Mouse (Mus musculus): ENCODE measurements around the gene Kcnb1.

The Kcnb1 gene

DNA sequence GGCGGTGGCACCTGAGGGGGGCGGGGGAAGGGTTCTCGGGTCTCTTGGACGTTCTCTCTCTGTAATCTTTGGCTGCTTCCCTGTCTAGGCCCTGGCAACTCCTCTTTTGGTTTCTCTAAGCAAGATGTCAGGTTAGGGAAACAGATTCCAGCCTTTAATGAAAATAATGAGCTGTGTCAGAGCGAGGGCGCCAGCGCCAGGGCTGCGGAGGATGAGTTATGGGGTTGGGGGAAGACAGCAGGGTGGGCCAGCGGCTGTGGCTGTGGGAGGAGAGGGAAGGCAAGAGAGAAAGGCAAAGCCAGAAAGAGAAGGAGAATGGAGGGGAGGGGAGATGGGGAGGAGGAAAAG, 60.4 kb downstream of the Kcnb1 start:
- in situ Hi-C loops (cut with MboI): no loop called here

- in situ Hi-C loops (cut with MboI): no loop called here
These were observed 61.0 kb downstream of the Kcnb1 start for GRCm38 (mm10) chr2:167128699-167129607.

DNA sequence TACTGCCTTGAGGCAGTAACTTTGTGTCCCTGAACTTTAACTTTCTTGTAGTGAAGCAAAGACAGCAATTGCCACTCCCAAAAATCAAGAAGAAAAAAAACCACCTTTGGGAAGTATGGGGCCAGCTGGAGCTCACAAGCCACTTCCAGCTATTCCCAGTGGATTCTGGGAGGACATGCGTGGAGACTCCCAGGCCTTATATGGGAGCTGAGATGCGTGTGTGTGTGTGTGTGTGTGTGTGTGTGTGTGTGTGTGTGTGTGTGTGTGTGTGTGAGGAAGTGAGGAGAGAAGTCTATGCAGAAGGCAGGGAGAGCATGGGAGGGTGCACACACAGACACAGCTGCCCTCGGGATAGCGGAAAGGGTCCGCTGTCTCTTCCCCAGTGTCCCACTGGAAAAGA, 62.6 kb downstream of the Kcnb1 start:
- in situ Hi-C loops (cut with MboI): no loop called here

GRCm38 (mm10) chr2:167125781-167126180, 64.2 kb downstream of the Kcnb1 start:
- in situ Hi-C loops (cut with MboI): no loop called here

GRCm38 (mm10) chr2:167123936-167124335, 66.0 kb downstream of the Kcnb1 start:
- in situ Hi-C loops (cut with MboI): no loop called here

- in situ Hi-C loops (cut with MboI): no loop called here
These were observed 67.2 kb downstream of the Kcnb1 start for GRCm38 (mm10) chr2:167122737-167123136.

- in situ Hi-C loops (cut with MboI): no loop called here
These were observed 68.0 kb downstream of the Kcnb1 start for GRCm38 (mm10) chr2:167121996-167122395.

- in situ Hi-C loops (cut with MboI): no loop called here
These were observed 68.7 kb downstream of the Kcnb1 start for GRCm38 (mm10) chr2:167121228-167121627.

GRCm38 (mm10) chr2:167120186-167120830, 69.6 kb downstream of the Kcnb1 start:
- in situ Hi-C loops (cut with MboI): no loop called here

DNA sequence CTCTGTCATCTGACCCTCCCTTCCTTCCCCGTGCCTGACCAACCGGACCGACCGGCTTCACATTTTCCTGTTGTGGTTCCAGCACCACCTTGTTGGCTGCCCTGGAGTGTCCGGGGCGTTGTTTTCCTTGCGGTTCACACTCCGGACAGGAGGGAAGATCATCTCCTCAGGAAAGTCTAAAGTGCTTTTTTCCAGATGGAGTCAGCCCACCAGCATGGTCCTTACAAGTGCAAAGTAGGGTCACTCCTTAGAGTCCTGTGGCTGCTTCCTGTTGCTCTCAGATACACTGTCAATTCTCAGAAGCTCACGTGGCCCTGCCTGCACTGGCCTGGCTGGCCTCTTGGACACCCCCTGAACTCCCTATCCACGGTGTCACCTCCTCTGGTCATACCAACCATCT, 71.9 kb downstream of the Kcnb1 start:
- in situ Hi-C loops (cut with MboI): no loop called here

DNA sequence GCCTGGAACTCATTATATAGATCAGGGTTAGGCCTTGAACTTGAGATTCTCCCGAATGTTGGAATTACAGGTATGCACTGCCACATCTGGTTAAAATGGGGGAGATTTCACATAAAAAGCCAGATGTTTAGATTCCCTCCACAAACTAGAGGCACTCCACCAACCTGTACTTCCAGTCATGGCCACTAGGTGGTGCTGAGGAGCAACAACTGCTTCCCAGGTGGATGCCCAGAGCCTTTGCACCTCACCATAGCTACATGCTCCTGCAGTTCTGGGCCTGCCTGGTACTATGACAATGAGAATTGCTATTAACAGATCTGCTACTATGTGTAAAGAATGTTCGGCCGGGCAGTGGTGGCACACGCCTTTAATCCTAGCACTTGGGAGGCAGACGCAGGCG, 77.2 kb downstream of the Kcnb1 start:
- in situ Hi-C loops (cut with MboI): loop anchor here (5.0 kb wide), 1 partner anchor 40 kb away; no protein-coding TSS in a partner anchor

- in situ Hi-C loops (cut with MboI): loop anchor here (5.0 kb wide), 1 partner anchor 40 kb away; no protein-coding TSS in a partner anchor
These were observed 77.7 kb downstream of the Kcnb1 start for GRCm38 (mm10) chr2:167112259-167112658.

DNA sequence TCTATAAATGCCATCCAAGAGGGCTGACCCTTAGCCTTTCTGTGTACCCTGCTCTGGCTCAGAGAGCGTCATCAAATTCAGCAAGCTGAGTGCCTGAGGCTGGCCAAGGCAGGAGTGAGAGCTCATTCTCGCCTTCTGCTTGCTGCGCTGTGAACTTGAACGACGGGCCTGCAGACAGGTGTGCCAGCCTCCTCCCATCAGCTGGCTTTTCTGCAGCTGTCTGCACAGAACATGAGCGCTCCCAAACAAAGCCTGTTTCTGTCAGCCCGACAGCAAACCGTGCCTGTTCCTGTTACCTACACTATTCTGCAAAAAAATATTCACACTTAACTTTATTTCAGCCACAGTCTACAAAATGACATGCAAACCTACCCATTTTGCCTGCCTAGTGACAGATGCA, 80.4 kb downstream of the Kcnb1 start:
- in situ Hi-C loops (cut with MboI): loop anchor here (10.0 kb wide), 1 partner anchor 105 kb away; no protein-coding TSS in a partner anchor

DNA sequence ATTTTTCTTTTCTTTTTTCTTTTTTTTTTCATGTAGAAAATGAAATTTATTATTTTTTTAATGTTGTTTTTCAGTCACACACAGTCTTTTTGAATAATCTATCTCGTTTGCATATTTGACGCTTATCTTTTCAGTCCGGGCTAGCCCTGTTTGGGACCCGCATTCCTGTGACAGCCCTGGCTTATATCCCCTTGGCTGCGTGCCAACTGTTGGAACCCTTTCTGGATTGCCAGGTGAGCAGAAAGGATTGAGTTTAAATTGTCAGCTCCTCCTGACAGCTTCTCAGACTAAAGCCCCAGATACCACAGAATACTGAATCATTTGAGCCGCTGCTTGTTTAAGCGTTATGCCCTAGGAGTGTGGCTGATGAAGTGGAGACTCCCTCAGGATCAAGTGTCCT, 86.4 kb downstream of the Kcnb1 start:
- in situ Hi-C loops (cut with MboI): loop anchor here (10.0 kb wide), 1 partner anchor 111 kb away; no protein-coding TSS in a partner anchor

GRCm38 (mm10) chr2:167101743-167102441, 88.1 kb downstream of the Kcnb1 start:
- in situ Hi-C loops (cut with MboI): loop anchor here (10.0 kb wide), 1 partner anchor 113 kb away; no protein-coding TSS in a partner anchor

- in situ Hi-C loops (cut with MboI): no loop called here
These were observed 95.3 kb downstream of the Kcnb1 start for GRCm38 (mm10) chr2:167094688-167095087.

GRCm38 (mm10) chr2:167093171-167093900, 96.6 kb downstream of the Kcnb1 start:
- in situ Hi-C loops (cut with MboI): no loop called here

DNA sequence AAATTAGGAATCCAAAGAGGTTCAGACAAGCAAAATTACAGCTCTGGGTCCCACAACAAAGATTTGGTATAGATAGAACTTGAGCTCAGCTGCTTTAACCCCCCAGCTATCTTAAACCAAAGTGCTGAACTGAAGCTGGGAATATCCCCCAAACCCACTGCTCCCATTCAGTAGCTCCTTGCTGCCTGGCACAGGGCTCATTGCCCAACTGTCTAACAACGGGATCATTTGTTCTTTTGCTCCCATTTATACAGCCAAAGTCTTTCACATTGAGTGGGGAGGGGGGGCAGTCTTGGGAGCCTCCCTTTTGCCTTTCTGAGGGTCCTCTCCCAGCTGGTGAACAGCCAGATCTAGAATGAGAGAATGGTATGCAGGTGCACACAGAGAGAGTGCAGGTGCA, 99.7 kb downstream of the Kcnb1 start:
- in situ Hi-C loops (cut with MboI): no loop called here

- in situ Hi-C loops (cut with MboI): no loop called here
These were observed 103.1 kb downstream of the Kcnb1 start for GRCm38 (mm10) chr2:167086836-167087235.

DNA sequence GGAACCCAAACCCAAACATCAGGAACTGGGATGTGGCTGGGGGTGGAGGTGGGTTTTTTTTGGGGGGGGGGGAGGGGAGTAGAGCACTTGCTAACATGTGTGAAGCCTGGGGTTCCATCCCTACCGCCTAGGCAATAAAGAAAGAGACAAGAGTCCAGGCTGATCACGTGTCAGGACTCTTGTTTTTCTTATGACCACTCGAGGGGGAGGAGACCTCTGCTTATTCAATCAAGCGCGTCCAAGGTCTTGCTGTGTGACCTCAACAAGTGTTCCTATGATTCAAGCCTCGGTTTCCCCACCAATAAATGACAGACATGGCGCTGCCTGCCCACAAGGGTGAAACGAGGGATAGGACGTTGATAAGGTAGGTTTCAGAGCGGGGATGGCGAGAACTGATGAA, 103.9 kb downstream of the Kcnb1 start:
- in situ Hi-C loops (cut with MboI): no loop called here

GRCm38 (mm10) chr2:167081639-167082038, 108.3 kb downstream of the Kcnb1 start:
- in situ Hi-C loops (cut with MboI): no loop called here

DNA sequence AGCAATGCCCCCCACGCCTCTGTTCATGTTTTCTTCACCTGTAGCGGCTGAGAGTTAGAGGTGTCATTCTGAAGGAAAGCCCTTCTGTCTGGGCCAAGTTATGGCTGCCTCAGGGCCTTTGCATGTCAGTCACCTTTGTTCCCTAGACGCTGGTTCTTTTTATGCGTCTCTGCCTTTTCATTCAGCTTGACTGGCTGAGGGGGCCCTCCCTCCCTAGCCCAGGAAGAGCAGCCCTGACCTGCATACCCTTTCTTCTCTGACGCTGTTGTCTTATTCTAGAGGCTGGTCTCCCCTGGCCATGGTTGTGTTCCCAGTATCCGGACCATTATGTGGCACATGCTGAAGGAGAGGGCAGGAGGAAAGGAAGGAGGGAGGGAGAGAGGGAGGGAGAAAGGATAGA, 108.8 kb downstream of the Kcnb1 start:
- in situ Hi-C loops (cut with MboI): no loop called here

Measured in mature B cell (primary cell).